In the genomic region with DNA sequence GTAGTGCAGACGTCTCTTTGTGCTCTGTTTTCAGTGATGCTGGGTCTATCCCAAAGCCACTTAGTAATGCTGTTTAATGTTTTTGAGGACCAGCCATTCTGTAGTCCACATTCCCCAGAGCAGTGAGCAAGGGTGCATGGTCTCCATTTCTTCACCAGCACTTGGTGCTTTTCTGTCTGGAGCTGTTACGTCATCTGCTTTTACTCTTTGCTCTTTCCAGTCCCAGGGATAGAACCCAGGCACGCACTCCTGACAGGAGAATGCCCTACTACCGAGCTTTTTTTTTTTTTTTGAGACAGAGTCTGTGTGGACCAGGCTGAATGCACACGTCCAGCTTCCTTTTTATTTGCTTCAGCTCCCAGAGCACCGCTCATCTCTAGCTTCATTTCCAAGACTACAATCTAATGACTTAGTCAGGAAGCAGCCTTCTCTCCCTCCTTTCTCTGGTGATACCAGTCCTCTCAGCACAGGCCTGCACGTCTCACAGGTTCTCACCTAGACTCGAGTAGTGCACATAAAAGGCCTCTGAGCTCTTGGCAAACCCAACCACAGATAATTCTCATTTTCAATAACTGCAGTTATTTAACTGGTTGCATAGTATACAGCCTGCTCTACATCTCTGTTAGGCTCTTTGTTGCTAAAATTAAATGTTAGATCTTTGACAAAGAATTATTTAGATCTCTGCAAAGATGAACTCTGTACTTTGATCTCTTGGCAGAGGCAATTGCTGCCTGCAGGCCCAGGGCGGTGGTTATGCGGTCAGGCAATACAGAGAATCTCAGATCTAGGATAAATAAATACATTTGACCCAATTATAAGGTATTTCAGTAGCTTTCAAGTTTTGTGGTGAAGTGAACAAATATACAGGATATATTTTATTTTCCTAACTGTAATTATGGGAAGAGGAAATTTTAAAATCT, we compare ENCODE assay signal across 26 mouse cellular contexts.
DNase-seq lines count a peak whose midpoint lies in the region; ATAC-seq and TF ChIP-seq lines count a peak whose summit lies in the region.
"Had no signal": no experiment of that assay in that cellular context is flagged by ENCODE, and none has a peak within 500 bp of the region (broad histone marks: within the 10 kb centered on the region; RNA-seq: fewer than 3 reads in every experiment).

No protein-coding gene starts in this region.

- H3K9ac ChIP-seq in heart, embryonic 13.5 days, result no peak overlapping the region
- no peak overlapping the region for H3K9ac ChIP-seq in liver, embryonic 16.5 days (ENCODE audit: low read depth, low read length)
- H3K9ac ChIP-seq in liver, postnatal 0 days (replicated peaks), result no peak overlapping the region
- H3K9ac ChIP-seq: embryonic facial prominence, embryonic 15.5 days; forebrain, embryonic 13.5 days; hindbrain, embryonic 14.5 days; limb, embryonic 15.5 days; lung, embryonic 14.5 days had no signal

- DNase-seq in heart, postnatal 36 days, result no peak
- DNase-seq in kidney, adult 9 months, result peak; percentile 63
- no peak for DNase-seq in kidney, postnatal 10 days
- no peak for DNase-seq in liver
- no peak for DNase-seq in liver, postnatal 0 days
- no peak for DNase-seq in right cerebral cortex, postnatal 36 days (ENCODE audit: low spot score in 2 of 2)
- DNase-seq: adrenal gland, postnatal 10 days; cerebellum, adult 8-10 months; cerebellum, postnatal 25 days; gastrocnemius, postnatal 10 days; layer of hippocampus, postnatal 36 days; lung, embryonic 14.5 days; lung, postnatal 14 days; midbrain, embryonic 14.5 days; thymus, adult 2 months; thymus, postnatal 36 days had no signal

- 67% methylated on average over 10 of the region's 10 CpGs for WGBS in heart, embryonic 13.5 days
- WGBS in liver, embryonic 16.5 days (ENCODE audit: insufficient replicate concordance), result 60% methylated on average over 10 of the region's 10 CpGs
- 58% methylated on average over 10 of the region's 10 CpGs for WGBS in liver, postnatal 0 days (ENCODE audit: insufficient replicate concordance)

- H3K9me3 ChIP-seq in heart, embryonic 13.5 days, result no peaks in the 10 kb centered on the region
- no peaks in the 10 kb centered on the region for H3K9me3 ChIP-seq in liver, embryonic 16.5 days (replicated peaks; ENCODE audit: control insufficient read depth, low read length)
- H3K9me3 ChIP-seq in liver, postnatal 0 days (ENCODE audit: low read length), result no peaks in the 10 kb centered on the region
- H3K9me3 ChIP-seq: embryonic facial prominence, embryonic 10.5 days; embryonic facial prominence, embryonic 15.5 days; forebrain, embryonic 13.5 days; limb, embryonic 10.5 days; limb, embryonic 15.5 days had no signal

- peak overlapping the region; percentile 41; the same call in 1 of the 2 replicates for H3K27ac ChIP-seq in heart, embryonic 13.5 days (replicated peaks)
- H3K27ac ChIP-seq in liver, embryonic 16.5 days (ENCODE audit: low read length), result peak overlapping the region; percentile 43; the same call in 1 of the 2 replicates
- H3K27ac ChIP-seq in liver, postnatal 0 days (ENCODE audit: low read depth), result peak overlapping the region; percentile 29; the same call in 1 of the 2 replicates
- H3K27ac ChIP-seq: embryonic facial prominence, embryonic 10.5 days; embryonic facial prominence, embryonic 15.5 days; forebrain, embryonic 13.5 days; hindbrain, embryonic 14.5 days; limb, embryonic 10.5 days; limb, embryonic 15.5 days had no signal

- H3K4me1 ChIP-seq in heart, embryonic 13.5 days, result peaks cover 57% of the 10 kb centered on the region
- H3K4me1 ChIP-seq in liver, embryonic 16.5 days (ENCODE audit: control insufficient read depth, low read depth, low read length), result peaks cover 5% of the 10 kb centered on the region
- peaks cover 12% of the 10 kb centered on the region; the same call in 1 of the 2 replicates for H3K4me1 ChIP-seq in liver, postnatal 0 days (ENCODE audit: insufficient read depth)
- H3K4me1 ChIP-seq: forebrain, embryonic 13.5 days had no signal

- H3K4me3 ChIP-seq in heart, embryonic 13.5 days, result no peak overlapping the region
- no peak overlapping the region for H3K4me3 ChIP-seq in liver, embryonic 16.5 days (ENCODE audit: low read depth, low read length)
- H3K4me3 ChIP-seq in liver, postnatal 0 days (ENCODE audit: low read depth, low read length), result no peak overlapping the region
- H3K4me3 ChIP-seq: embryonic facial prominence, embryonic 10.5 days; embryonic facial prominence, embryonic 15.5 days; forebrain, embryonic 13.5 days; limb, embryonic 10.5 days; limb, embryonic 15.5 days had no signal

- no peak for ATAC-seq in heart, embryonic 13.5 days (ENCODE audit: extremely low read depth, insufficient number of reproducible peaks, low FRiP score, low TSS enrichment)
- peak; percentile 65 for ATAC-seq in liver, embryonic 16.5 days (ENCODE audit: low read depth)
- peak; percentile 62 for ATAC-seq in liver, postnatal 0 days
- ATAC-seq: forebrain, embryonic 13.5 days; Patski had no signal

- peaks cover 47% of the 10 kb centered on the region for H3K36me3 ChIP-seq in heart, embryonic 13.5 days
- no peaks in the 10 kb centered on the region for H3K36me3 ChIP-seq in liver, embryonic 16.5 days (ENCODE audit: control insufficient read depth, insufficient read depth)
- H3K36me3 ChIP-seq in liver, postnatal 0 days (replicated peaks; ENCODE audit: insufficient read depth, low read length), result peaks cover 18% of the 10 kb centered on the region

- H3K4me2 ChIP-seq in heart, embryonic 13.5 days, result no peak overlapping the region
- no peak overlapping the region for H3K4me2 ChIP-seq in liver, embryonic 16.5 days (ENCODE audit: low read depth, low read length)
- H3K4me2 ChIP-seq in liver, postnatal 0 days (ENCODE audit: low read depth, low read length), result no peak overlapping the region
- H3K4me2 ChIP-seq: embryonic facial prominence, embryonic 15.5 days; forebrain, embryonic 13.5 days; heart, embryonic 11.5 days; hindbrain, embryonic 14.5 days; limb, embryonic 15.5 days; lung, embryonic 14.5 days had no signal

- intact Hi-C loops in heart, postnatal 36 days (cut with DNase I), result no loop called here

- no peak for TF ChIP-seq EP300 in liver, postnatal 0 days (IDR thresholded peaks at IDR 0.05; ENCODE audit: low read depth)

- no peaks in the 10 kb centered on the region for H3K27me3 ChIP-seq in heart, embryonic 13.5 days (replicated peaks)
- no peaks in the 10 kb centered on the region for H3K27me3 ChIP-seq in liver, embryonic 16.5 days (ENCODE audit: control insufficient read depth, insufficient read depth, low read depth, low read length)
- H3K27me3 ChIP-seq in liver, postnatal 0 days (ENCODE audit: insufficient read depth, low read length), result no peaks in the 10 kb centered on the region
- H3K27me3 ChIP-seq: embryonic facial prominence, embryonic 15.5 days; forebrain, embryonic 13.5 days; limb, embryonic 15.5 days; Patski had no signal

- TF ChIP-seq CTCF in liver, postnatal 0 days (IDR thresholded peaks at IDR 0.05; ENCODE audit: low read depth), result no peak
